Comparison of ENCODE assay signal across 15 mouse cellular contexts in the genomic region with DNA sequence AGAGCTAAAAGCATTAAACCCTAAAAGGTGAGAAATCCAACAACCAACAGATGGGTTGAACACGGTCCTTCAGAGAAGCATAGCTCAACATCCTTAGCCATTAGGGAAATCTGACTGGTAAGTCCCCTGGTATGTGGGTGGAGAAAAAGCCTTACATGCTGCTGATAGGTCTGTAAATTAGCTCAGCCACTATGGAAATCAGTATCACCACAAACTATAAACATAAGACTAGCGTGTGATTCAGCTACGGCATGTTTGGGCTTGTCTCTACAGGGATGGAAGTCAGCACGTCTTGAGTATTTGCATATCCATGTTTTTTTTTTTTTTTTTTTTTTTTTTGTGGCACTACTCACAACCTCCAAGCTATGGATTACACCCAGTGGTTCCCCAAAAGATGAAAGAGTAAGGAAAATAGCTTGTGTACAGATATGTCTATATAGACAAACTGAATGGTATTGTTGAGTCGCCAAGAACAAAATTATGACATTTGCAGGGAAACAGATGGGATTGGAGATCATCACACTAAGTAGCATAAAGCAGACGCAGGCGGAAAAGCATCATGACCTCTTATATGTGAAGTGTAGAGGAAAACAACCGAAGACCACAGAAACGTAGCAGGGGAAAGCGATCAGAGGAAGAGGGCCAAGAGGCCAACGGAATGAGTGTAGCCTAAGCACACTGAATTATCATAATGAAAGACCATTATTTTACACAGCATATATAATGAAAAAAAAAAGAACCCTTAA. TPM values are rescaled to one million over a fixed set of nuclear protein-coding genes. Genes with fewer than 3 reads are reported as not detected.
DNase-seq lines count a peak whose midpoint lies in the region; ATAC-seq and TF ChIP-seq lines count a peak whose summit lies in the region.
"Had no signal": no experiment of that assay in that cellular context is flagged by ENCODE, and none has a peak within 500 bp of the region (broad histone marks: within the 10 kb centered on the region; RNA-seq: fewer than 3 reads in every experiment).

No protein-coding gene starts in this region.

- DNase-seq in lung, postnatal 0 days (ENCODE audit: low spot score) = no peak
- no peak for DNase-seq in lung, postnatal 25 days (ENCODE audit: low spot score)
- DNase-seq in thymus, adult 18-20 months = no peak
- no peak for DNase-seq in embryo, embryonic 10 days (ENCODE audit: low spot score)
- DNase-seq in embryo, embryonic 11 days = no peak
- DNase-seq: adrenal gland, adult 8-10 months; cerebellum, adult 18-20 months; right cerebral cortex, postnatal 14 days had no signal

- no peaks in the 10 kb centered on the region for H3K36me3 ChIP-seq in lung, postnatal 0 days (ENCODE audit: insufficient read depth, low read length)
- H3K36me3 ChIP-seq: heart, embryonic 10.5 days; hindbrain, embryonic 12.5 days; limb, embryonic 15.5 days had no signal

- H3K4me3 ChIP-seq in lung, postnatal 0 days (ENCODE audit: low read depth, low read length) = no peak overlapping the region
- H3K4me3 ChIP-seq: heart, embryonic 10.5 days; hindbrain, embryonic 12.5 days; limb, embryonic 15.5 days had no signal

- H3K4me1 ChIP-seq in lung, postnatal 0 days (ENCODE audit: insufficient read depth, low read depth, low read length) = no peaks in the 10 kb centered on the region
- H3K4me1 ChIP-seq: hindbrain, embryonic 12.5 days; limb, embryonic 15.5 days had no signal

- no peak overlapping the region for H3K27ac ChIP-seq in lung, postnatal 0 days (ENCODE audit: low read length)
- H3K27ac ChIP-seq: heart, embryonic 10.5 days; hindbrain, embryonic 12.5 days; limb, embryonic 15.5 days had no signal

- ATAC-seq in lung, postnatal 0 days = peak; percentile 25; the same call in 1 of the 2 replicates
- peak; percentile 34 for ATAC-seq in CD4-positive, CD25-positive, alpha-beta regulatory T cell, adult 4 months
- ATAC-seq in hematopoietic stem cell, adult 5-6 weeks (replicated peaks in 1 of 2; ENCODE audit: insufficient read depth in 1 of 2, low FRiP score in 2 of 2, low TSS enrichment in 1 of 2, low read depth in 1 of 2, poor library complexity in 2 of 2, severe bottlenecking in 2 of 2) = peak; percentile 30 to 34
- peak; percentile 57 for ATAC-seq in neutrophil, adult 5-6 weeks (ENCODE audit: extremely low read depth, insufficient number of reproducible peaks, low FRiP score, poor library complexity, severe bottlenecking)

- H3K9me3 ChIP-seq in lung, postnatal 0 days (ENCODE audit: low read length) = no peaks in the 10 kb centered on the region
- H3K9me3 ChIP-seq: heart, embryonic 10.5 days; hindbrain, embryonic 12.5 days; limb, embryonic 15.5 days had no signal

- no peak for TF ChIP-seq CTCF in lung, postnatal 0 days (IDR thresholded peaks at IDR 0.05)

- 76% methylated on average over 11 of the region's 11 CpGs for WGBS in lung, postnatal 0 days

- no peaks in the 10 kb centered on the region for H3K27me3 ChIP-seq in lung, postnatal 0 days (replicated peaks; ENCODE audit: insufficient read depth, low read length)
- H3K27me3 ChIP-seq: hindbrain, embryonic 12.5 days; limb, embryonic 15.5 days had no signal

- H3K9ac ChIP-seq in lung, postnatal 0 days (replicated peaks; ENCODE audit: low read depth) = no peak overlapping the region
- H3K9ac ChIP-seq: hindbrain, embryonic 12.5 days; limb, embryonic 15.5 days had no signal

- no peak overlapping the region for H3K4me2 ChIP-seq in lung, postnatal 0 days (replicated peaks; ENCODE audit: low read depth, low read length)
- H3K4me2 ChIP-seq: hindbrain, embryonic 12.5 days; limb, embryonic 15.5 days; midbrain, embryonic 11.5 days had no signal

- no peak for TF ChIP-seq EP300 in lung, postnatal 0 days (IDR thresholded peaks at IDR 0.05)

RNA-seq across cellular contexts. Expression of gene Glipr1, which starts 6.5 kb away (rescaled TPM):
- polyA plus RNA-seq in lung, postnatal 0 days (2015; fragmentation: Nextera tagmentation; extraction: Ambion mirVana) = 9.4 and 9.6 TPM in 2 replicates
- 100 to 1,000 TPM; 116 to 144 TPM for polyA plus RNA-seq in CD4-positive, CD25-positive, alpha-beta regulatory T cell, adult 4 months (2017; shearing (Covaris generic))
- 334 and 380 TPM in 2 replicates for total RNA-seq in hematopoietic stem cell, adult 5-6 weeks (2017)
- 370 and 378 TPM in 2 replicates for total RNA-seq in neutrophil, adult 5-6 weeks (2017)

RNA-seq across cellular contexts. Expression of gene Krr1, which starts 23.5 kb away (rescaled TPM):
- 18.6 and 20.6 TPM in 2 replicates for polyA plus RNA-seq in lung, postnatal 0 days (2015; fragmentation: Nextera tagmentation; extraction: Ambion mirVana)
- polyA plus RNA-seq in CD4-positive, CD25-positive, alpha-beta regulatory T cell, adult 4 months (2017; shearing (Covaris generic)) = 10 to 100 TPM; 43.4 to 46.6 TPM
- 56.5 and 59.9 TPM in 2 replicates for total RNA-seq in hematopoietic stem cell, adult 5-6 weeks (2017)
- 36.2 and 39.6 TPM in 2 replicates for total RNA-seq in neutrophil, adult 5-6 weeks (2017)
